Mouse (Mus musculus) embryonic facial prominence, embryonic 13.5 days (tissue): ENCODE data around the gene Atxn1. TPM values are rescaled to one million over a fixed set of nuclear protein-coding genes. Genes with fewer than 3 reads are reported as not detected.
A peak's percentile ranks its signal among the peaks of the same experiment; 100 is the strongest.

Source experiments
- ATAC-seq: fragments of 200-750 bp; cut with Nextera tagmentation; 2 replicates; pipeline ENCODE4 v1.8.0; 2017; ENCODE audit warnings: low read depth; ENCODE audit not compliant: insufficient number of reproducible peaks, insufficient read depth, low FRiP score, low TSS enrichment
- H3K27ac ChIP-seq: fragments of 300-500 bp; sonication (generic); 2 replicates; pipeline ENCODE4 v1.5.1; 2015; ENCODE audit warnings: moderate library complexity, mild to moderate bottlenecking, inconsistent platforms
- H3K27me3 ChIP-seq: fragments of 300-500 bp; sonication (generic); 2 replicates; pipeline ENCODE4 v1.6.1; 2015; ENCODE audit warnings: mild to moderate bottlenecking, inconsistent platforms
- H3K36me3 ChIP-seq: fragments of 300-500 bp; sonication (generic); 2 replicates; pipeline ENCODE4 v1.6.1; 2015; ENCODE audit warnings: mild to moderate bottlenecking, inconsistent platforms
- H3K4me1 ChIP-seq: fragments of 300-500 bp; sonication (generic); 2 replicates; pipeline ENCODE4 v1.6.1; 2015; ENCODE audit warnings: inconsistent platforms
- H3K4me2 ChIP-seq: fragments of 300-500 bp; sonication (generic); 2 replicates; pipeline ENCODE4 v1.6.1; 2015; ENCODE audit warnings: moderate library complexity, mild to moderate bottlenecking, inconsistent platforms
- H3K4me3 ChIP-seq: fragments of 300-500 bp; sonication (generic); 2 replicates; pipeline ENCODE4 v1.5.1; 2015; ENCODE audit warnings: mild to moderate bottlenecking, inconsistent platforms
- H3K9ac ChIP-seq: fragments of 300-500 bp; sonication (generic); 2 replicates; pipeline ENCODE4 v1.6.1; 2015; ENCODE audit warnings: mild to moderate bottlenecking, inconsistent platforms
- H3K9me3 ChIP-seq: fragments of 300-500 bp; sonication (generic); 2 replicates; pipeline ENCODE4 v1.6.1; 2016; ENCODE audit warnings: inconsistent platforms
- WGBS: fragments of 180-500 bp; shearing (Covaris S2); methylation state at CpG from one replicate; pipeline ENCODE4 v1.1.7; 2015; ENCODE audit warnings: mixed read lengths; 5-methylcytosine and 5-hydroxymethylcytosine counted together
- polyA plus RNA-seq: library from polyadenylated mRNA; unstranded; fragments of >200 nt; fragmentation: Nextera tagmentation; extraction: Ambion mirVana; gene quantifications from 2 replicates; pipeline ENCODE4 v1.2.1, GENCODE M21; 2015

Gene Atxn1
- polyA plus RNA-seq, 1 experiment from 2014 or later: 5.5 TPM

DNA sequence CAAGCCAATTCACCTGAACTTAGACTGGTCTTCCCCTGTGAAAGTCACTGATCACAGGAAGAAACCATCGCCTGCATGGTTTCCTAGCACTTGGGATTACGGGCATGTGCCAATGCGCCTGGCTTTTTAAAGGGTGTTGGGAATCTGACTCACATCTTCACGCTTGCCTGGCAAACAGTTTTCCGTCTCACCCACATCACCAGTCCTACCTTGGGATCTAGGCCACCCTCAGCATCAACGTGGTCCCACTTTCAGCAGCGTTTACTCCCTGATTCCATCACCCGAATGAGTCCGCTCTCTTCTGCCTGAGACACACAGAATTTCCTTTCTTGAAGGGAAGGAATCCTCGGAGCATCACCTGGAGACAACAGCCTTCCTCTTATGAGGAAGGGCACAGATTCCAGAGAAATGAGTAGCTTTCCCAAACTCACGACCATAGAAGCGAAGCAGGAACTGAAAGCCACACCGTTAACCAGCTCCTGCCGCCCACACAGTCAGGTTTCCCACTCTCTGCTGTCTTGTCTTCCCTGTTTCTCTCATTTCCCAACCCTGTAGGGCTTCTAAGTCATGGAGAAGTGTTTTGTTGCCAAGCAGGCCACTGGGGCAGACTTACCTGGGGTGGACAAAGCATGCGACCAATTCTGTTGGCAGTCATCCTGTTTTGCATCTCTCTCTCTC lies 128.3 kb downstream of the Atxn1 start:
- H3K4me1 ChIP-seq: no peaks in the 10 kb centered on the region
- H3K27me3 ChIP-seq: no peaks in the 10 kb centered on the region
- no peak for ATAC-seq
- no peak overlapping the region for H3K4me2 ChIP-seq
- H3K4me3 ChIP-seq: no peak overlapping the region
- H3K9ac ChIP-seq: no peak overlapping the region
- H3K9me3 ChIP-seq: 0 out of 2 replicates have a peak, but pooled peaks cover 5% of the 10 kb centered on the region
- 88% methylated on average over 15 of the region's 15 CpGs for WGBS
- no peak overlapping the region for H3K27ac ChIP-seq
- H3K36me3 ChIP-seq: 0 out of 2 replicates have a peak, but pooled peaks cover 2% of the 10 kb centered on the region

DNA sequence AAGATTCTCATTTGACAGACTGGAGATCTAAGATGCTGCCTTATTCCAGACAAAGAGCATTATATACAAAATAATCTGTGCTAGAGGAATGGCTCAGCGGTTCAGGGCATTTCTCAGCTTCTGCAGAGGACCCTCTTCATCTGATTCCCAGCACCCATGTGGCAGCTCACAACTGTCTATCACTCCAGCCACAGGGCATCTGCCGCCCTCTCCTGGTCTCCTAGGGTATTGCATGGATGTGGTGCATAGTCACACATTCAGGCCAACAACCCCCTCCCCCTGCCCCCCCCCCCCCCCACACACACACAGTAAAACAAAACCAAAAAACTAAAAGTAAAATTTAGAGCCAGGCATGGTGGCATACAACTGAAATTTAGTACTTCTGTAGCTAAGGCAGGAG lies 130.5 kb downstream of the Atxn1 start:
- H3K9me3 ChIP-seq: 0 out of 2 replicates have a peak, but pooled peaks cover 5% of the 10 kb centered on the region

DNA sequence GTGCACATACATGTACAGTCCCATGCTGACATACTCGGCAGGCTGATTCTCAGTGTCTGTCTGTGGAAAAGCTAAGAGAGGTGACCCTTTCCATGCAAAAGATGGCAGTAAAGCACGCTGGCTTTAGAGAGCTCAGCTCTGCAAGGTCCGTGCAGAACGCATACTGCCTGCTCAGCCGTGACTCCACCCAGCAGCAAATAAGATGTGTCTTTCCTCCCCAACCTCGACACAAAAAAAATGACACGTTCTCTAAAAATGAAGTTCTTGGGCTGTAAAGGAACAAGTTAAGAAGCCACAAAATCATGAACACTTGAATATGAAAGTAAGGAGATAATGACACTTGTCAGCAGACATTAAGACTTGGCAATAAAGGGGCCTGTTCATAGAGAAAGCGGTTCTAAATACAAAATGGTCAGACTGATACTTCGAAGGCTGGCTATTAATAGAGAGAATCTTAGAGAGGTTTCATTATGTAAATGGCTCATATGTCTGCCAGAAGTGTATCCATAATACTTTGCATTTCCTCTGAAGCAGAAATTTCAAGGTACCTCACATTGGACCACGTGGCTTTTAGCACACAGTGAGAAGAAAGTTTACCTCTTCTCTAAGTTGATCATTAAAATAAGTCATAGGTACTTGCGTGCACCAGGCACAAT lies 132.0 kb downstream of the Atxn1 start:
- Histone ChIP-seq H3K4me3 (no peak overlapping the region), H3K36me3 (0 out of 2 replicates have a peak, but pooled peaks cover 2% of the 10 kb centered on the region), H3K9me3 (0 out of 2 replicates have a peak, but pooled peaks cover 5% of the 10 kb centered on the region), H3K4me2 (no peak overlapping the region), H3K9ac (no peak overlapping the region), H3K4me1 (no peaks in the 10 kb centered on the region), H3K27me3 (no peaks in the 10 kb centered on the region), H3K27ac (no peak overlapping the region)
- 81% methylated on average over 11 of the region's 11 CpGs for WGBS
- ATAC-seq: no peak

More for the DNA sequence above, 130.5 kb downstream of the Atxn1 start:
- no peak overlapping the region for H3K4me2 ChIP-seq
- 0 out of 2 replicates have a peak, but pooled peaks cover 2% of the 10 kb centered on the region for H3K36me3 ChIP-seq
- H3K9ac ChIP-seq: no peak overlapping the region
- H3K4me3 ChIP-seq: no peak overlapping the region
- ATAC-seq: no peak
- H3K27me3 ChIP-seq: no peaks in the 10 kb centered on the region
- WGBS: 85% methylated on average over 2 of the region's 2 CpGs
- H3K4me1 ChIP-seq: no peaks in the 10 kb centered on the region
- no peak overlapping the region for H3K27ac ChIP-seq

DNA sequence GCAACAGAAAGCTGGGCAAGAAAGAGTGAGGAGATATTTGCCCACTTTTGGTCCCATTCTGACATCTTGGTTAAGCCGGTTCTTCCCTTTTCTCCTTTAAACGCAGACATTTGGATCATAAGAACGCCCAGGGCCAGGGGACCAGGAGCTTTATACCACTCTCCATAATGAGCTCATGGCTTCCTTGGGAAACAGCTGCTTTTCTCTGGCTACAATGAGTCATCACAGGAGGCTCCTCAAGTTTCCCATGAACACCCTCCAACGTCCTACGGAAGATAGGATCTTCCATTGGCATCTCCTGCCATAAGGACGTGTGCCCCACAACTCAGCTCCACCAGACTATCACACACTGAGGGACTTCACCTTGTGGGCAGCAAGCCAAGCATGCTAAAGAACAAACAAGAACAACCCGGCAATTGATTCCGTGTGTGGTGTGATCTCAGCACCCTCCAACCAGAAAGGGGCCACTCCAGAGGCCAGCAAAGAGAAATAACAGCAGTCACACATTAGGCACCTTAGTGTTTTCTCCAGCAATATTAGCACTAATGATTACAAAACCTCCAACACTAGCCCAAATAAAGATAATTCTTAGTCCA lies 135.4 kb downstream of the Atxn1 start:
- Histone ChIP-seq H3K9ac (no peak overlapping the region), H3K4me2 (no peak overlapping the region)
- no peak for ATAC-seq

DNA sequence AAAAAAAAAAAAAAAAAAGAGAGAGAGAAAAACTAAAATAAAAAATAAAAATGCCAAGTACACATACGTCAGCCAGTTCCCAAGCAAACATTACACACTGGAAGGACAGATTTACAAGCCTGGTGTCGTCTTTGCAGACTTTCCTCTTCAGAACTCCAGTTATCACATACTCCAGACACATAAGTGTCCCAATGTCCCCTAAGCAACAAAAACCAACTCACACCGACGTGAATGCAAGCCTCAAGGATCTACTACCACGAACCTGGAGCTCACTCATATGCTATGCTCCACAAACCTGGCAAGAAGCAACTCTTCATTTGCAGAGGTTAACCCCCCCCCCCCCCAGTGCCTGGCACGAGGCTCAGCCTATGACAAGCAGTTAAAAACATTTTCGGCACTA lies 136.8 kb downstream of the Atxn1 start:
- no peak for ATAC-seq
- no peak overlapping the region for H3K4me2 ChIP-seq
- H3K27me3 ChIP-seq: no peaks in the 10 kb centered on the region
- peaks cover 5% of the 10 kb centered on the region; the same call in 1 of the 2 replicates for H3K36me3 ChIP-seq
- no peak overlapping the region for H3K27ac ChIP-seq
- H3K4me1 ChIP-seq: no peaks in the 10 kb centered on the region
- WGBS: 87% methylated on average over 7 of the region's 7 CpGs
- H3K9me3 ChIP-seq: no peaks in the 10 kb centered on the region
- no peak overlapping the region for H3K9ac ChIP-seq
- H3K4me3 ChIP-seq: no peak overlapping the region

More for the DNA sequence above, 135.4 kb downstream of the Atxn1 start:
- H3K36me3 ChIP-seq: peaks cover 5% of the 10 kb centered on the region; the same call in 1 of the 2 replicates
- 0 out of 2 replicates have a peak, but pooled peaks cover 3% of the 10 kb centered on the region for H3K9me3 ChIP-seq
- no peak overlapping the region for H3K27ac ChIP-seq
- H3K4me1 ChIP-seq: no peaks in the 10 kb centered on the region
- no peaks in the 10 kb centered on the region for H3K27me3 ChIP-seq
- H3K4me3 ChIP-seq: no peak overlapping the region
- WGBS: 82% methylated on average over 8 of the region's 8 CpGs

DNA sequence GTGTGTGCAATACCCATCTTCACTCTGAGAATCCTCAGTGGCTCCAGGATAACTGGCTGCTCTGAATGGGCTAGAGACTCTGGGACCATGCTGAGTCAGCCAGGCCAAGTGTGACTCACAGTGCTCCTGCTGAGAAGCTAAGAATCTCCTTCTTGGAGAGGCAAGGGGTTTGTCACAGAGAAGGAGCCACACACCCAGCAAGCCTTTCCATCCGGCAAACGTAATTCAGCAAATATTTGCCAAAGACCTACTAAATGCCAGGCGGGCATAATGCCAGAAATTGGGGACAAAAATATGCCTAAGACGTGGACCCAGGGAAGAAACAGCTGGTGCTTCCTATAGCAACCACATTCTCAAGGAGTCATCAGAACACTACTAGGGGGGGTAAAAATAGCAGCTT lies 137.2 kb downstream of the Atxn1 start:
- Histone ChIP-seq H3K27me3 (no peaks in the 10 kb centered on the region), H3K27ac (no peak overlapping the region), H3K4me1 (no peaks in the 10 kb centered on the region), H3K4me2 (no peak overlapping the region), H3K9ac (no peak overlapping the region), H3K9me3 (no peaks in the 10 kb centered on the region), H3K36me3 (peaks cover 5% of the 10 kb centered on the region; the same call in 1 of the 2 replicates), H3K4me3 (no peak overlapping the region)
- WGBS: 68% methylated on average over 4 of the region's 4 CpGs
- no peak for ATAC-seq

DNA sequence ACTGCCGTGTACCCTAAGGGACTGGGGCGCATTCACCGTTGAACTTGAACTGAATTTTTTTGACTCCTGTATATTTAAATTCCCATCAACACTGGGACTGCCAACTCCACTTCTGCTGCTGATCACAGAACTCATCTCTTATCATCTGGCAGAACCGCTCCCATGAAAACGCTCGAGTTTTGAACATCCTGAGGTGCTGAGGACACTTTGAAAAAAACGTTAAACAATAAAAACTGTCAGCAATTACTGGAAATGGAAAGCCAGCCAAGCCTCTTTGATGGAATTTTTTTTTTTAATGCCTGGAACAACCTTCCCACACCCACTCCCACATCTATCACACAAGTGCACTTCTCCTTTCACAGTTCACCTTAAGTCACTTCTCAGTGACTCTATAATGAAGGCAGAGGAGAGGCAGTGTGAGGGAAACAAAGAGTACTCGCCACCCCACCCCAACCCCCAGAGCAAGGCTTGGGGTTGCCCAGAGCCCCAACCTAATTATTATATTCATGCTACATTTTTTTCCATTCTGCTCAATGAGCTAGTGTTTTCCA lies 137.7 kb downstream of the Atxn1 start:
- H3K27me3 ChIP-seq: no peaks in the 10 kb centered on the region
- no peak for ATAC-seq
- H3K27ac ChIP-seq: no peak overlapping the region
- no peak overlapping the region for H3K4me3 ChIP-seq
- H3K4me2 ChIP-seq: no peak overlapping the region
- no peaks in the 10 kb centered on the region for H3K4me1 ChIP-seq
- no peaks in the 10 kb centered on the region for H3K9me3 ChIP-seq
- WGBS: 86% methylated on average over 8 of the region's 8 CpGs
- H3K9ac ChIP-seq: no peak overlapping the region
- H3K36me3 ChIP-seq: peaks cover 5% of the 10 kb centered on the region; the same call in 1 of the 2 replicates

DNA sequence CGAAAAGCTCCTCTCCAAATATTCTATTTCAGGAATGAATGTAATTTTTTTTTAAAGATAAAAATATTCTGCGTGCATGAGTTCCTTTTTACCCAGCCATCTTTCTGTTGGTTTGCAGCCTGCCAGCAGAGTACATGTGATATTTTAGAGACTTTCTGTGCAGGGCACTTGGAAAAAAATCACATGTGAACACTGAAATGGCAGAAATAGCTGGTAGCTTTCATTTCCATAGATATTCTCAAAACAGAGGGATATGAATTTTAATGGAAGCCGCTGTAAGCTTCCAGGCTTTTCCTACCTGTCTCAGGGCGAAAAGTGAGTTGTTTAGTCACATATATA lies 142.3 kb downstream of the Atxn1 start:
- no peak for ATAC-seq
- Histone ChIP-seq H3K9ac (no peak overlapping the region), H3K9me3 (no peaks in the 10 kb centered on the region), H3K4me1 (peaks cover 11% of the 10 kb centered on the region), H3K27me3 (no peaks in the 10 kb centered on the region), H3K27ac (no peak overlapping the region), H3K4me3 (no peak overlapping the region), H3K4me2 (no peak overlapping the region), H3K36me3 (peaks cover 5% of the 10 kb centered on the region; the same call in 1 of the 2 replicates)
- WGBS: 87% methylated on average over 4 of the region's 4 CpGs

DNA sequence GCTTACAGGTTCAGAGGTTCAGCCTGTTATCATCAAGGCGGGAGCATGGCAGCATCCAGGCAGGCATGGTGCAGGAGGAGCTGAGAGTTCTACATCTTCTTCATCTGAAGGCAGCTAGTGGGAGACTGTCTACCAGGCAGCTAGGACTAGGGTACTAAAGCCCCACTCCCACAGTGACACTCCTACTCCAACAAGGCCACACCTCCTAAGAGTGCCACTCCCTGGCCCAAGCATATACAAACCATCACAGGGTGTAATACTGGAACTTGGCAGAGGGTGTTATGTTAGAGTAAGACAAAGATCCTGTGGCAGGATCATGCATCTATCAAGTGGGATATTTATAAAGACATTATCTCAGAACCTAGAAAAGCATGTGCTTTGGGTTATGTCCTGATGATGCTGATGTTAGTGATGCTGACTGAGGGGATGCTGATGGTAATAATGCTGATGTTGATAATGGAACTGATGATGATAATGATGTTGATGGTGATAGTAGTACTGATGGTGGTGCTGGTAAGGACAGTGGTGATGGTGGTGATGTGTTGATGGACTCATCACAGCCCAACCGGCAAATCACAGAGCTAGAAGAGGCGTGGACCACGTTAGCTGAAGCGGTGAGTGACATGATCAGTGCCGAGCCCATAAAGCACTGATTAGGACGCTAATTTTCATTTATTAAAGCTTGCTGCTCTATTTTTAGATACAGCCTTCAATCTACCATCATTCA lies 142.9 kb downstream of the Atxn1 start:
- Histone ChIP-seq H3K4me3 (no peak overlapping the region), H3K9me3 (no peaks in the 10 kb centered on the region), H3K9ac (no peak overlapping the region), H3K4me2 (no peak overlapping the region), H3K4me1 (peaks cover 11% of the 10 kb centered on the region), H3K27me3 (no peaks in the 10 kb centered on the region), H3K27ac (no peak overlapping the region), H3K36me3 (peaks cover 5% of the 10 kb centered on the region; the same call in 1 of the 2 replicates)
- ATAC-seq: no peak
- 88% methylated on average over 7 of the region's 7 CpGs for WGBS

DNA sequence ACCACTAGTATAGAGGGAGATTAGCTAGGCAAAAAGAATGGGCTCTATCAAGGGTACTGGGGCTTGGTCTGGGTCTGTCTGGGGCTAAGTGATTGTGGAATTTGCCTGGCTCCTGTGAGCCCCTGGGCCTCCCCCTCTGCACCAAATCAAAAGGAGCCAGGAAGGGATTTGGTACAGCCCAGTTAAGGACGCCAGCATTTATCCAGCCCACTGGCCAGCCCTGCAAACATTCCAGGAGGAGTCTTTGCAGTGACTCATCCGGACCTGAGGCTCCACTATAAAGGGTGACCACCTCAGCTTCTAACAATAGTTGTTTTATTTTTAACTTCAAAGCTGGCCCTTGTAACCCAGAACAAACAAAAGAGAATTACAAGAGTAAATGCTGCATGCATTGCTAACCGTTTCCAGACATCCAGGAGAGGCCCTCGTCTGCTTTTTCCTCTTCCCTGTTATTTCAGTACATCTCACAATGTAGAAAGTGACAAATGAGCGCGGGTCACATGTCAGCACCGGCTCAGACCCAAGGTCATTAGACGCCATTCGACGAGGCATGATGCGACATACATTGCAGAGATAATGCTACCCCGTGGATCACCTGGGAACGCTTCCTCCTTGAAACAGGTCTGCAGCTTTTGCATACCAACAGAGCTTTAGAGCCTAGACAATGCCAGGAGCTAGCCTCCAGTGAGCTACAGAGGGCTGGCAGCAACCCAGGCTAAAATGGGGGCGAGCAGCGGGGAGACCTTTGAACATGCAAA lies 144.2 kb downstream of the Atxn1 start:
- no peaks in the 10 kb centered on the region for H3K36me3 ChIP-seq
- WGBS: 30% methylated on average over 15 of the region's 15 CpGs
- no peak for ATAC-seq
- no peak overlapping the region for H3K9ac ChIP-seq
- H3K4me1 ChIP-seq: peaks cover 11% of the 10 kb centered on the region
- no peak overlapping the region; the same call in 1 of the 2 replicates for H3K4me2 ChIP-seq
- no peak overlapping the region for H3K4me3 ChIP-seq
- H3K9me3 ChIP-seq: no peaks in the 10 kb centered on the region
- peak overlapping the region; percentile 49; the same call in 1 of the 2 replicates for H3K27ac ChIP-seq
- no peaks in the 10 kb centered on the region for H3K27me3 ChIP-seq
